Mouse (Mus musculus) embryonic facial prominence, embryonic 11.5 days (tissue): ENCODE measurements at regions not wholly inside any gene's neighbourhood (a gene's known extent, or its start where the extent isn't known, plus 50 kb on each side); places are given as distances from the start of the nearest gene placed in this dataset.

Experiments
- ATAC-seq: fragments of 200-750 bp; cut with Nextera tagmentation; replicated peaks from 2 replicates; pipeline ENCODE4 v1.8.0; 2017; ENCODE audit warnings: low read depth; ENCODE audit not compliant: insufficient number of reproducible peaks, low FRiP score, low TSS enrichment
- DNase-seq: peaks from one replicate; pipeline ENCODE4 v3.0.0-alpha.2; 2015; ENCODE audit warnings: low spot score
- H3K27ac ChIP-seq: fragments of 300-500 bp; sonication (generic); replicated peaks from 2 replicates; pipeline ENCODE4 v1.5.1; 2014; ENCODE audit warnings: mild to moderate bottlenecking, low read depth, low read length, control low read depth
- H3K27me3 ChIP-seq: fragments of 300-500 bp; sonication (generic); 2 replicates; pipeline ENCODE4 v1.6.1; 2014; ENCODE audit warnings: mild to moderate bottlenecking, low read length, moderate library complexity, mixed read lengths; ENCODE audit not compliant: control insufficient read depth, insufficient read depth
- H3K36me3 ChIP-seq: fragments of 300-500 bp; sonication (generic); replicated peaks from 2 replicates; pipeline ENCODE4 v1.6.1; 2014; ENCODE audit warnings: low read depth, mild to moderate bottlenecking, low read length, moderate library complexity, mixed read lengths; ENCODE audit not compliant: control insufficient read depth, insufficient read depth
- H3K4me1 ChIP-seq: fragments of 300-500 bp; sonication (generic); 2 replicates; pipeline ENCODE4 v1.6.1; 2014; ENCODE audit warnings: low read length, mixed read lengths; ENCODE audit not compliant: control insufficient read depth, insufficient read depth
- H3K4me2 ChIP-seq: fragments of 300-500 bp; sonication (generic); 2 replicates; pipeline ENCODE4 v1.6.1; 2014; ENCODE audit warnings: low read depth, mild to moderate bottlenecking, control low read depth, low read length, moderate library complexity
- H3K4me3 ChIP-seq: fragments of 300-500 bp; sonication (generic); 2 replicates; pipeline ENCODE4 v1.5.1; 2014; ENCODE audit warnings: low read depth, low read length, control low read depth
- H3K9ac ChIP-seq: fragments of 300-500 bp; sonication (generic); replicated peaks from 2 replicates; pipeline ENCODE4 v1.6.1; 2014; ENCODE audit warnings: mild to moderate bottlenecking, control low read depth, low read length
- H3K9me3 ChIP-seq: fragments of 300-500 bp; sonication (generic); replicated peaks from 2 replicates; pipeline ENCODE4 v1.6.1; 2016; ENCODE audit warnings: mild to moderate bottlenecking, low read length, inconsistent platforms, mixed read lengths; ENCODE audit not compliant: control insufficient read depth
- WGBS: fragments of 180-500 bp; shearing (Covaris S2); extraction: QIAGEN DNeasy Blood & Tissue Kit; methylation state at CpG from one replicate; pipeline ENCODE4 v1.1.7; 2014; 5-methylcytosine and 5-hydroxymethylcytosine counted together

DNA sequence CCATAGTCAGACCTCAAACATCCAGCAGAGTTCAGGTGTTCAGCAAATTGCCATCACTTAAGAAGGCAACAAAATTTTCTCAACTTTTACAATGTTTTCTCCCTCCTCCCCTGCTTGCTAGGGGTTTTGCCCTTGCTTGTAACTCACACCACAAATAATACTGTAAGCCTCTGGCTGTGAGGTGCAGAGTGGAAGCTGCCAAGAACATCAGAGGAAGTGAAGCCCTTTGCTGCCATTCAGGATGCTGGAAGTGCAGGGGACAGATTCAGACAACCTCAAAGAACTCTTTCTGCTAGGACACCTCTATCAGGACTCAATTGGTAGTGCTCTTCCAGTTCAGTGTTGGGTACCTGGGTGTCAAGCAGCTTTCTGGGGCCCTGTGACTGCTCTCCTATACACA lies 92.4 kb upstream of the Jun start:
- H3K9ac ChIP-seq: no peak overlapping the region

DNA sequence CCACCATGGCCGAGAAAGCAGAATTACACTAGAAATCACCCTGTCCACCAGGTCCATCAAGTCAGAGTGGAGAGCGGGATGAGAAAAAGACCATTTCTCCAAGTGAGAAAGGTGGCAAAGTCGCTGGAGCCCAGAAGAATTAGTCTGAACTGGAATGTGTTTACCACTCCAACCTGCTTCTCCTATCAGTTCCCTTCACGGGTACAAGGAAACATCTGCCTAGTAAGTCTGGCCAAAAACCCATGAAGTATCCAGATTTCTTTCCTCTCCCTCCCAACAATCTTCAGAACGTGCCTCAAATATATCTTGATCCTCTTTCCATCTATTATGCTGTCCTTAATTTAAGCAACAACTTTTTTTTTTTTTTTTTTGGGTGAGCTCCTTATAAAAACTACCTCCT lies 94.2 kb upstream of the Jun start:
- Histone ChIP-seq H3K9me3 (no peaks in the 10 kb centered on the region), H3K27ac (no peak overlapping the region), H3K36me3 (no peaks in the 10 kb centered on the region), H3K9ac (no peak overlapping the region), H3K4me3 (no peak overlapping the region), H3K4me2 (no peak overlapping the region), H3K27me3 (no peaks in the 10 kb centered on the region), H3K4me1 (no peaks in the 10 kb centered on the region)
- ATAC-seq (no peak), DNase-seq (no peak)
- WGBS: 94% methylated on average over 5 of the region's 5 CpGs

More for the DNA sequence above, 92.4 kb upstream of the Jun start:
- no peaks in the 10 kb centered on the region for H3K9me3 ChIP-seq
- no peak for ATAC-seq
- DNase-seq: no peak
- H3K4me2 ChIP-seq: no peak overlapping the region
- H3K27ac ChIP-seq: no peak overlapping the region
- H3K4me3 ChIP-seq: no peak overlapping the region
- H3K4me1 ChIP-seq: no peaks in the 10 kb centered on the region
- no peaks in the 10 kb centered on the region for H3K36me3 ChIP-seq
- no peaks in the 10 kb centered on the region for H3K27me3 ChIP-seq

DNA sequence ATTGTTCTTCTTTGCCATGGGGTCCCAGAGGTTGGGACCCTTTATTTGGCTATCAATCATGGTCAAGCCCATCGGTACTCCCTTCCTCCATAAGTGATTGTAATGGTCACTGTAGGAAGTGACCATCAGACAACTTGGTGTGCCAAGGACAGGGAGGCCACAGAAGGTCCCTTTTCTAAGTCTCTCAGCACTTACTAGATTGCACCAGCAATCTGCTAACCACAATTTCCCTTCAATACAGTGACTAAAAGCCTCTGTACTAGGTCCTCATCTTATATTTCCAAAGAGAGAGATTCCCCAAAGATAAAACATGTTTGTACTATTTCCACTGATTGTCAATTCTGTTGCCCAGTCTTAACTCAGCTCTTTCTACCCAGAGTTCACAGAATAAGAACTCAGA lies 96.6 kb upstream of the Jun start:
- Histone ChIP-seq H3K4me2 (no peak overlapping the region), H3K27ac (no peak overlapping the region), H3K4me1 (peaks cover under 1% of the 10 kb centered on the region; the same call in 1 of the 2 replicates), H3K4me3 (no peak overlapping the region), H3K36me3 (no peaks in the 10 kb centered on the region), H3K9me3 (no peaks in the 10 kb centered on the region), H3K9ac (no peak overlapping the region), H3K27me3 (no peaks in the 10 kb centered on the region)
- ATAC-seq: no peak
- DNase-seq: no peak
- WGBS: 69% methylated on average over 1 of the region's 1 CpGs

DNA sequence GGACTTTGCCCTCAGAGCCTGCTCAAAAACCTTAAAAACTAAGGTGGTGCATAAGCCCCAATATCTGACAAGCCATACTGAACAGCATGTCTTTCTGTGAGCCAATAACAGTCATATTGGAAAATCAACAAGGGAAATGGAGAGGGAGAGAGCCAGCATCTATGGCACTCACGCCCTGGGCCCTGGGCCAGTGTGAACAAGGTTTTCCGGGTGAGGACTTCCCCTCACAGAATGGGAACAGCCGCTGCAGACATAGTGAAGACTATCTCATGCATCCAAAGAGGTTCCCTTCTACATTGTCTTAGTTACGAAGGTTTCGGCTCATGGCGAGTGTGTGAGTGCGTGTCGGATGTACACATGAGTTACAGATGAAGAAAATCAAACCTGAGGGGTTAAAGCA lies 99.7 kb upstream of the Jun start:
- Histone ChIP-seq H3K4me2 (no peak overlapping the region), H3K27me3 (no peaks in the 10 kb centered on the region), H3K9ac (no peak overlapping the region), H3K4me3 (no peak overlapping the region), H3K36me3 (no peaks in the 10 kb centered on the region), H3K4me1 (peaks cover 5% of the 10 kb centered on the region), H3K9me3 (no peaks in the 10 kb centered on the region), H3K27ac (no peak overlapping the region)
- DNase-seq: no peak
- ATAC-seq: no peak
- 90% methylated on average over 8 of the region's 8 CpGs for WGBS

DNA sequence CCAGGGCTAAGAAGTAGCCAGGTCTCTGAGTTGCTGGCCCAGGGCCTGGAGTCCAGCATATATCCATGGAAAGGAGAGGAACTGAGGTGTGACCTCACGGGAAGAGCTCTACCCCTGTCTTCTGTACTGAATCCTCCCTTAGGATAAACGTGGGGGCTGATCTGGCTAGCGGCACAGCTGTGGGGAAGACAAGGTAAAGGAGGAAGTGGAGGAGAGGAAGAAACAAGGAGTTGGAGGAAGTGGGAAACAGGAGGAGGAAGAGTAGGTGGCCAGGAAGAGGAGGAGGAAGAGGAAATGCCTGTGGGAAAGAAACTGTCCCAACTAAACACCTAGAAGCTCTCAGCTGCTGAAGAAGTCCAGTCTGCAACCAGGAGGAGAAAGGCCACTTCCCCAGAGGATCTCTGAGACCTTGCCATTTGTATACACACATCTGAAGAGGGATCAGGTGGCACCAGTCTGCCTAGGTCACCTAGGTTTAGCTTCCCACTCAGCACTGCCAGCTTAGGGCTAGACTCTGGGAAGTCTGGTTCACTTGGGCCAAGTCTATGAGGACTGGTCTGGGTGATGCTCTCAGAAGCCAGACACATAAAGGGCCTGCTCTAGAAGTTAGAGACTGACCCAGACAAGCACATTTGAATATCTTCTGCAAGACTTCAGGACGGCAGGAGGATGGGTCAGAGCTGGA lies 100.6 kb upstream of the Jun start:
- ATAC-seq (no peak), DNase-seq (no peak)
- no peak overlapping the region for H3K9ac ChIP-seq
- H3K27me3 ChIP-seq: no peaks in the 10 kb centered on the region
- WGBS: 77% methylated on average over 4 of the region's 4 CpGs
- no peak overlapping the region for H3K4me3 ChIP-seq
- H3K9me3 ChIP-seq: no peaks in the 10 kb centered on the region
- H3K4me1 ChIP-seq: peaks cover 5% of the 10 kb centered on the region
- no peak overlapping the region for H3K4me2 ChIP-seq
- H3K36me3 ChIP-seq: no peaks in the 10 kb centered on the region
- no peak overlapping the region for H3K27ac ChIP-seq

DNA sequence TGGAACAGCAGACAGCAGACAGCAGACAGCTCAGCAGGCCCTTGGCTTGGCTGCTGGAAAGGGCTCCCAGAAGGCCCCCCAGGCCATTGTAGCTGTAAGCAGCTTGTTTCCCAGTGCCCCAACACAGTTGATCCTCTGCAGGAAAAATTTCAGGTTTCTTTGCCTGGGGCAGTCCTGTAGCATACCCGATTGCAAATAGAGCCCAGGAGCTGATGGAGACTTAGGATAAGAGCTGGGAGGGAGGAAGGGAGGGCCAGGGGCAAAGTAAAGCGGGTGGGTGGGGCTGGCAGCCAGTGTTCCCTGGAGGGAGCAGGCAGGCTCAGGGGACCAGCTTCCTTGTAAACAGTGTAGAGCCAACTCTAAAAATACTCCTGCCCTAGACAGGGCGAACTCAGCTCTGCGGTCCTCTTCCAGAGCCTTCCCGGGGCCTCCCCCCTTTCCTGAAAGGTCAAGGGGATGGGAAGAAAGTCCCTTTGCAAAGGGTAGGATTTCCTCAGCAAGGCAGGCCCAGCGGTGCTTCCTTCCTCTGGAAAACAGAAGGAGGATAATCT lies 101.8 kb upstream of the Jun start:
- DNase-seq (peak; percentile 41), ATAC-seq (peak; percentile 73)
- WGBS: 4% methylated on average over 6 of the region's 6 CpGs
- Histone ChIP-seq H3K4me3 (no peak overlapping the region), H3K36me3 (no peaks in the 10 kb centered on the region), H3K9me3 (no peaks in the 10 kb centered on the region), H3K4me2 (no peak overlapping the region), H3K4me1 (peaks cover 5% of the 10 kb centered on the region), H3K27ac (no peak overlapping the region; the same call in 1 of the 2 replicates), H3K27me3 (no peaks in the 10 kb centered on the region), H3K9ac (peak overlapping the region; percentile 15)

DNA sequence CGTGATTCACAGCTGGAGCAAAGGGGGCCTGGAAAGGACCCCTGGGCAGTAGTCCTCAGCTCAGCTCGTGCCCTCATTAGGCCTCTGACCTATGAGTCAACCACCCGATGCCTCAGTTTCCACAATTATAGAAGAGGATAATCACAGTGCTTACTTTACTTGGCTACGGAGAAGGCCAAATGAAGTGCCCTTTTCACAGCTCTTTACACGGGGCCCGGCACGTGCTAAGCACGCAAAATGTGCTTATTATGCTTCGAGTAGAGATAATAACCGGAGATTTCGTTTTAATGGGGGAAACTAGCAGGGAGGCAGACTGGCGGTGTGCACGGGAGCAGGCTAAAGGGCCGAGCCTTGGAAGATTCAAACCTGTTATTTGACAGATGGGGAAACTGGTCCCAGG lies 102.4 kb upstream of the Jun start:
- no peak overlapping the region for H3K27ac ChIP-seq
- ATAC-seq: no peak

DNA sequence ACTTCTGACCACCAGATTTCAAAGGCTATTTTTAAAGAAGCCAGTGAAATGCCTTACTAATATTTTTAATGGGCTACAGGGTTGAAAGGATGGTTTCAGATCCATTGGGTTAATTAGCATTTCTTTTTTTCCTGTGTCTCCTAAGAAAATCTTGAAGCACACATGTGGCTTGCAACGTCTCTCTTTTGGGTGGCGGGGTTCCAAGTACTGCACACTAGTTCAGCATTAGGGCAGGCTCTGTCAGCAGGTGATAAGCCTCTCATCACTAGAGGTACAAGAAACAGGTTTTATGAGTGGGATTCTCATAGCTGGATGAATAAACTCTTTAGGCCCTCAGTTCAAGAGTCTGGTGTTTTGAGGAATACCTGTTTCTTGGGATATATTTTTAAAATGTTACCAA lies 103.2 kb upstream of the Jun start:
- WGBS: 89% methylated on average over 2 of the region's 2 CpGs

More for the DNA sequence above, 102.4 kb upstream of the Jun start:
- DNase-seq: no peak
- WGBS: 49% methylated on average over 14 of the region's 14 CpGs
- Histone ChIP-seq H3K9me3 (no peaks in the 10 kb centered on the region), H3K4me3 (no peak overlapping the region), H3K4me1 (peaks cover 5% of the 10 kb centered on the region), H3K27me3 (no peaks in the 10 kb centered on the region), H3K4me2 (no peak overlapping the region), H3K36me3 (no peaks in the 10 kb centered on the region), H3K9ac (no peak overlapping the region; the same call in 1 of the 2 replicates)

More for the DNA sequence above, 103.2 kb upstream of the Jun start:
- no peaks in the 10 kb centered on the region for H3K9me3 ChIP-seq
- H3K27me3 ChIP-seq: no peaks in the 10 kb centered on the region
- no peak overlapping the region for H3K9ac ChIP-seq
- no peak overlapping the region for H3K4me3 ChIP-seq
- no peak overlapping the region for H3K27ac ChIP-seq
- DNase-seq: no peak
- H3K4me1 ChIP-seq: peaks cover 5% of the 10 kb centered on the region
- no peak for ATAC-seq
- H3K4me2 ChIP-seq: no peak overlapping the region
- no peaks in the 10 kb centered on the region for H3K36me3 ChIP-seq
